Mouse (Mus musculus) embryonic stem cell, embryonic (primary cell): ENCODE results near the gene Mipol1.
"Not testable (repeated sequence)": the region's sequence is repeated elsewhere in the genome, so short reads cannot be mapped to it uniquely, and the experiment has no call there.

Experiments
- CTCF ChIA-PET, 4 experiments: fragments of 300-600 bp in 2 of 4; fragments of 350-600 bp in 2 of 4; sonication (Branson Sonifier 250); formaldehyde crosslinking; loops; one replicate each; lab custom pipeline; 2022; ENCODE audit warnings: inconsistent platforms in 2 of 4; lab: Charles Lee
- POLR2A ChIA-PET, 4 experiments: fragments of 300-600 bp in 2 of 4; fragments of 350-600 bp in 2 of 4; sonication (Branson Sonifier 250); formaldehyde crosslinking; loops; one replicate each; lab custom pipeline; 2022; ENCODE audit warnings: antibody characterized with exemption in 4 of 4, inconsistent platforms in 1 of 4; lab: Charles Lee

Gene Mipol1

GRCm38 (mm10) chr12:57230192-57230706 is at the start of gene Mipol1, which contains the start of gene Prps1l3:
TSS of gene Mipol1 (plus strand) at chr12:57230427.
TSS of gene Prps1l3 (plus strand) at chr12:57230412.
- ChIA-PET CTCF (interaction anchor here in 1 of 4 experiments (0.7 to 1.0 kb wide), 3 partner anchors 14 to 549 kb away, joined by 3 to 5 read pairs (median 3); no protein-coding TSS in a partner anchor), POLR2A (interaction anchor here in 3 of 4 experiments (0.6 to 2.6 kb wide), 17 partner anchors 9 to 1836 kb away, joined by 3 to 21 read pairs (median 4); partner anchors contain the start of genes Pnn (in 1 of the 3) and Slc25a21 (in 1 of the 3))

- ChIA-PET CTCF (interaction anchor here (0.5 to 3.7 kb wide), 15 partner anchors 9 to 640 kb away, joined by 3 to 32 read pairs (median 3); no protein-coding TSS in a partner anchor), POLR2A (no interaction called here)
Measured at GRCm38 (mm10) chr12:57184401-57185147, 45.7 kb upstream of the Mipol1 start.

GRCm38 (mm10) chr12:57185475-57185874 is 44.8 kb upstream of the Mipol1 start:
- ChIA-PET CTCF (interaction anchor here (0.5 to 3.7 kb wide), 12 partner anchors 11 to 641 kb away, joined by 3 to 32 read pairs (median 4); partner anchors contain the start of gene Pax9 (in 1 of the 4)), POLR2A (no interaction called here)

GRCm38 (mm10) chr12:57186126-57186525 is 44.1 kb upstream of the Mipol1 start:
- ChIA-PET CTCF (interaction anchor here in 1 of 4 experiments (1.1 to 3.7 kb wide), 2 partner anchors 10 to 505 kb away, joined by 4 to 32 read pairs; no protein-coding TSS in a partner anchor), POLR2A (no interaction called here)

GRCm38 (mm10) chr12:57187032-57187431 is 43.2 kb upstream of the Mipol1 start:
- POLR2A ChIA-PET, result no interaction called here
- CTCF ChIA-PET, result interaction anchor here in 1 of 4 experiments (3.7 kb wide), 1 partner anchor 506 kb away, joined by 32 read pairs; no protein-coding TSS in a partner anchor

- POLR2A ChIA-PET, result interaction anchor here in 1 of 4 experiments (0.6 kb wide), 1 partner anchor 372 kb away, joined by 4 read pairs; no protein-coding TSS in a partner anchor
- CTCF ChIA-PET, result interaction anchor here in 3 of 4 experiments (0.5 to 1.6 kb wide), 6 partner anchors 10 to 514 kb away, joined by 3 to 7 read pairs (median 3); partner anchors contain the start of genes Foxa1 (in 1 of the 3), Mipol1 (in 1 of the 3) and Prps1l3 (in 1 of the 3)
Measured at GRCm38 (mm10) chr12:57194609-57195008, 35.6 kb upstream of the Mipol1 start.

- ChIA-PET CTCF (interaction anchor here in 3 of 4 experiments (0.6 to 1.4 kb wide), 9 partner anchors 10 to 582 kb away, joined by 3 to 8 read pairs (median 4); no protein-coding TSS in a partner anchor), POLR2A (interaction anchor here in 2 of 4 experiments (1.3 to 2.1 kb wide), 4 partner anchors 15 to 347 kb away, joined by 3 to 12 read pairs (median 4); no protein-coding TSS in a partner anchor)
Measured at GRCm38 (mm10) chr12:57196286-57196607, 34.0 kb upstream of the Mipol1 start.

GRCm38 (mm10) chr12:57196608-57197362 is 33.4 kb upstream of the Mipol1 start:
- CTCF ChIA-PET, result interaction anchor here in 3 of 4 experiments (0.6 to 1.4 kb wide), 10 partner anchors 11 to 583 kb away, joined by 3 to 8 read pairs (median 5); no protein-coding TSS in a partner anchor
- POLR2A ChIA-PET, result interaction anchor here in 2 of 4 experiments (1.1 to 2.1 kb wide), 5 partner anchors 14 to 347 kb away, joined by 3 to 12 read pairs (median 4); no protein-coding TSS in a partner anchor

- CTCF ChIA-PET, result interaction anchor here in 2 of 4 experiments (1.2 to 1.4 kb wide), 3 partner anchors 13 to 508 kb away, joined by 3 to 7 read pairs (median 7); no protein-coding TSS in a partner anchor
- POLR2A ChIA-PET, result interaction anchor here in 2 of 4 experiments (1.1 to 2.1 kb wide), 5 partner anchors 14 to 346 kb away, joined by 3 to 12 read pairs (median 4); no protein-coding TSS in a partner anchor
Measured at GRCm38 (mm10) chr12:57197363-57198026, 32.7 kb upstream of the Mipol1 start, which contains the start of gene Slc25a21. TSS of gene Slc25a21 (minus strand) at chr12:57197472.

- ChIA-PET POLR2A (no interaction called here), CTCF (no interaction called here)
Measured at GRCm38 (mm10) chr12:57198269-57198668, 32.0 kb upstream of the Mipol1 start.

- POLR2A ChIA-PET, result no interaction called here
- CTCF ChIA-PET, result no interaction called here
Measured at GRCm38 (mm10) chr12:57199427-57199826, 30.8 kb upstream of the Mipol1 start.

- POLR2A ChIA-PET, result no interaction called here
Measured at GRCm38 (mm10) chr12:57201901-57202300, 28.3 kb upstream of the Mipol1 start.

GRCm38 (mm10) chr12:57204276-57204851 is 25.9 kb upstream of the Mipol1 start:
- ChIA-PET POLR2A (no interaction called here), CTCF (no interaction called here)

More at GRCm38 (mm10) chr12:57201901-57202300, 28.3 kb upstream of the Mipol1 start:
- CTCF ChIA-PET, result interaction anchor here in 1 of 4 experiments (1.7 kb wide), 1 partner anchor 521 kb away, joined by 5 read pairs; no protein-coding TSS in a partner anchor

GRCm38 (mm10) chr12:57211353-57212311 is 18.6 kb upstream of the Mipol1 start:
- POLR2A ChIA-PET, result interaction anchor here in 2 of 4 experiments (0.6 to 1.5 kb wide), 3 partner anchors 15 to 20 kb away, joined by 3 to 4 read pairs (median 4); no protein-coding TSS in a partner anchor
- CTCF ChIA-PET, result no interaction called here

- CTCF ChIA-PET, POLR2A ChIA-PET: not testable (repeated sequence)
Measured at GRCm38 (mm10) chr12:57212463-57212862, 17.8 kb upstream of the Mipol1 start.

- ChIA-PET POLR2A (interaction anchor here in 3 of 4 experiments (0.8 to 2.0 kb wide), 14 partner anchors 8 to 545 kb away, joined by 3 to 12 read pairs (median 4); partner anchors contain the start of gene Slc25a21 (in 1 of the 3)), CTCF (interaction anchor here in 2 of 4 experiments (0.7 to 1.0 kb wide), 2 partner anchors 30 kb away, joined by 3 read pairs; no protein-coding TSS in a partner anchor)
Measured at GRCm38 (mm10) chr12:57226411-57226810, 3.8 kb upstream of the Mipol1 start.
